Mouse (Mus musculus) macrophage (primary cell): ENCODE measurements around the gene Olfr692. TPM values are rescaled to one million over a fixed set of nuclear protein-coding genes. Genes with fewer than 3 reads are reported as not detected.
"Not testable (repeated sequence)": the region's sequence is repeated elsewhere in the genome, so short reads cannot be mapped to it uniquely, and the experiment has no call there.

Experiments used
- H3K27ac ChIP-seq: fragments of 350-480 bp; formaldehyde crosslinking; 2 replicates; pipeline ENCODE4 v1.9.0; 2021
- H3K36me3 ChIP-seq: fragments of 350-480 bp; formaldehyde crosslinking; 2 replicates; pipeline ENCODE4 v1.9.0; 2021; ENCODE audit errors: inconsistent target
- H3K4me3 ChIP-seq: fragments of 350-480 bp; formaldehyde crosslinking; 2 replicates; pipeline ENCODE4 v1.9.0; 2021; ENCODE audit errors: inconsistent target
- H3K79me2 ChIP-seq: fragments of 350-480 bp; formaldehyde crosslinking; 2 replicates; pipeline ENCODE4 v1.9.0; 2021; ENCODE audit errors: inconsistent target
- WGBS: methylation state at CpG from one replicate; pipeline ENCODE4 v1.1.7; 2026; ENCODE audit warnings: inconsistent platforms; ENCODE audit not compliant: missing documents; 5-methylcytosine and 5-hydroxymethylcytosine counted together
- polyA plus RNA-seq: library from polyadenylated mRNA; stranded (reverse); fragments of 250-400 nt; gene quantifications from 3 replicates; pipeline ENCODE4 v1.2.4, GENCODE M21; 2018; ENCODE audit warnings: inconsistent platforms

The Olfr692 gene
- polyA plus RNA-seq, 1 experiment from 2014 or later: not detected

- Histone ChIP-seq H3K79me2 (no peaks in the 10 kb centered on the region), H3K4me3 (no peak overlapping the region), H3K27ac (no peak overlapping the region), H3K36me3 (peaks cover 46% of the 10 kb centered on the region)
- WGBS: 44% methylated on average over 2 of the region's 2 CpGs
Measured at GRCm38 (mm10) chr7:105390236-105390635, 22.2 kb downstream of the Olfr692 start.

- H3K27ac ChIP-seq: no peak overlapping the region
- H3K79me2 ChIP-seq: peaks cover 19% of the 10 kb centered on the region; the same call in 1 of the 2 replicates
- no peak overlapping the region for H3K4me3 ChIP-seq
- H3K36me3 ChIP-seq: peaks cover 5% of the 10 kb centered on the region; the same call in 1 of the 2 replicates
- 100% methylated on average over 1 of the region's 1 CpGs for WGBS
Measured at GRCm38 (mm10) chr7:105394606-105395005, 26.6 kb downstream of the Olfr692 start.

GRCm38 (mm10) chr7:105395131-105395820 is 27.2 kb downstream of the Olfr692 start:
- H3K4me3 ChIP-seq: no peak overlapping the region
- H3K27ac ChIP-seq: no peak overlapping the region
- H3K79me2 ChIP-seq: peaks cover 19% of the 10 kb centered on the region; the same call in 1 of the 2 replicates
- no peaks in the 10 kb centered on the region for H3K36me3 ChIP-seq

- no peak overlapping the region for H3K4me3 ChIP-seq
- H3K79me2 ChIP-seq: peaks cover 19% of the 10 kb centered on the region; the same call in 1 of the 2 replicates
- H3K27ac ChIP-seq: no peak overlapping the region
- H3K36me3 ChIP-seq: no peaks in the 10 kb centered on the region
Measured at GRCm38 (mm10) chr7:105396126-105396525, 28.1 kb downstream of the Olfr692 start.

GRCm38 (mm10) chr7:105399058-105399934 is 31.3 kb downstream of the Olfr692 start:
- H3K27ac ChIP-seq: peak overlapping the region; percentile 82
- H3K36me3 ChIP-seq: no peaks in the 10 kb centered on the region
- WGBS: under 1% methylated on average over 25 of the region's 25 CpGs
- peak overlapping the region; percentile 92 for H3K4me3 ChIP-seq
- H3K79me2 ChIP-seq: peaks cover 19% of the 10 kb centered on the region; the same call in 1 of the 2 replicates

GRCm38 (mm10) chr7:105399935-105400624 is 32.0 kb downstream of the Olfr692 start, which contains the start of gene Fam160a2:
Fam160a2 (minus strand) TSS chr7:105400054.
- Histone ChIP-seq H3K79me2 (peaks cover 19% of the 10 kb centered on the region; the same call in 1 of the 2 replicates), H3K36me3 (no peaks in the 10 kb centered on the region), H3K27ac (peak within 1 kb of the TSS; percentile 82), H3K4me3 (peak within 1 kb of the TSS; percentile 92)
- 2% methylated on average over 52 of the region's 55 CpGs for WGBS

GRCm38 (mm10) chr7:105404268-105404667 is 36.2 kb downstream of the Olfr692 start, which contains the start of gene Cnga4:
Cnga4 (plus strand) TSS chr7:105404568.
- H3K79me2 ChIP-seq: no peaks in the 10 kb centered on the region
- no peak within 1 kb of the TSS for H3K27ac ChIP-seq
- H3K4me3 ChIP-seq: no peak within 1 kb of the TSS
- H3K36me3 ChIP-seq: no peaks in the 10 kb centered on the region
- 90% methylated on average over 5 of the region's 5 CpGs for WGBS

GRCm38 (mm10) chr7:105406322-105406721 is 38.3 kb downstream of the Olfr692 start:
- no peaks in the 10 kb centered on the region for H3K79me2 ChIP-seq
- H3K27ac ChIP-seq: no peak overlapping the region
- WGBS: 38% methylated on average over 1 of the region's 1 CpGs
- no peaks in the 10 kb centered on the region for H3K36me3 ChIP-seq
- no peak overlapping the region for H3K4me3 ChIP-seq

- not testable (repeated sequence) for H3K27ac ChIP-seq, H3K79me2 ChIP-seq, H3K4me3 ChIP-seq, H3K36me3 ChIP-seq
- 54% methylated on average over 7 of the region's 8 CpGs for WGBS
Measured at GRCm38 (mm10) chr7:105411874-105412632, 44.0 kb downstream of the Olfr692 start.

GRCm38 (mm10) chr7:105414385-105414784 is 46.4 kb downstream of the Olfr692 start:
- 86% methylated on average over 6 of the region's 6 CpGs for WGBS

GRCm38 (mm10) chr7:105416529-105416928 is 48.5 kb downstream of the Olfr692 start:
- 90% methylated on average over 7 of the region's 7 CpGs for WGBS
- Histone ChIP-seq H3K4me3 (no peak overlapping the region), H3K27ac (no peak overlapping the region), H3K36me3 (no peaks in the 10 kb centered on the region), H3K79me2 (no peaks in the 10 kb centered on the region)

More at GRCm38 (mm10) chr7:105414385-105414784, 46.4 kb downstream of the Olfr692 start:
- no peak overlapping the region for H3K4me3 ChIP-seq
- no peak overlapping the region for H3K27ac ChIP-seq
- no peaks in the 10 kb centered on the region for H3K79me2 ChIP-seq
- no peaks in the 10 kb centered on the region for H3K36me3 ChIP-seq

- WGBS: 94% methylated on average over 5 of the region's 5 CpGs
- Histone ChIP-seq H3K36me3 (no peaks in the 10 kb centered on the region), H3K79me2 (no peaks in the 10 kb centered on the region), H3K4me3 (no peak overlapping the region), H3K27ac (no peak overlapping the region)
Measured at GRCm38 (mm10) chr7:105418106-105418505, 50.1 kb downstream of the Olfr692 start.
